Mouse (Mus musculus): ENCODE data around the gene Magi3. TPM values are rescaled to one million over a fixed set of nuclear protein-coding genes. Genes with fewer than 3 reads are reported as not detected.

Magi3 gene
- polyA plus RNA-seq, 1 experiment: 2.1 TPM

GRCm38 (mm10) chr3:104239785-104240184 is 19.6 kb upstream of the Magi3 start:
- no peak for TF ChIP-seq POLR2A (IDR thresholded peaks at IDR 0.05; ENCODE audit: borderline replicate concordance, low read depth, low read length)
- TF ChIP-seq CTCF (IDR thresholded peaks at IDR 0.05; ENCODE audit: low read depth, low read length): no peak
- Histone ChIP-seq H3K27ac (ENCODE audit: insufficient read depth, low read depth, low read length) (no peak overlapping the region), H3K4me3 (ENCODE audit: insufficient read depth, low read length) (no peak overlapping the region), H3K4me1 (ENCODE audit: control insufficient read depth, insufficient read depth, low read length) (no peaks in the 10 kb centered on the region)

- Histone ChIP-seq H3K4me1 (ENCODE audit: control insufficient read depth, insufficient read depth, low read length) (no peaks in the 10 kb centered on the region), H3K27ac (ENCODE audit: insufficient read depth, low read depth, low read length) (no peak overlapping the region), H3K4me3 (ENCODE audit: insufficient read depth, low read length) (no peak overlapping the region)
- no peak for TF ChIP-seq CTCF (IDR thresholded peaks at IDR 0.05; ENCODE audit: low read depth, low read length)
These were observed 19.2 kb upstream of the Magi3 start for GRCm38 (mm10) chr3:104239376-104239775.

GRCm38 (mm10) chr3:104237846-104238440 is 17.8 kb upstream of the Magi3 start:
- no peaks in the 10 kb centered on the region for H3K4me1 ChIP-seq (ENCODE audit: control insufficient read depth, insufficient read depth, low read length)
- no peak overlapping the region for H3K4me3 ChIP-seq (ENCODE audit: insufficient read depth, low read length)
- no peak for TF ChIP-seq CTCF (IDR thresholded peaks at IDR 0.05; ENCODE audit: low read depth, low read length)
- TF ChIP-seq POLR2A (IDR thresholded peaks at IDR 0.05; ENCODE audit: borderline replicate concordance, low read depth, low read length): no peak
- H3K27ac ChIP-seq (ENCODE audit: insufficient read depth, low read depth, low read length): no peak overlapping the region

GRCm38 (mm10) chr3:104236029-104236428 is 15.9 kb upstream of the Magi3 start:
- no peak overlapping the region for H3K4me3 ChIP-seq (ENCODE audit: insufficient read depth, low read length)
- H3K27ac ChIP-seq (ENCODE audit: insufficient read depth, low read depth, low read length): no peak overlapping the region
- TF ChIP-seq CTCF (IDR thresholded peaks at IDR 0.05; ENCODE audit: low read depth, low read length) (no peak), POLR2A (IDR thresholded peaks at IDR 0.05; ENCODE audit: borderline replicate concordance, low read depth, low read length) (no peak)
- no peaks in the 10 kb centered on the region for H3K4me1 ChIP-seq (ENCODE audit: control insufficient read depth, insufficient read depth, low read length)

- H3K4me3 ChIP-seq (ENCODE audit: insufficient read depth, low read length): no peak overlapping the region
- H3K27ac ChIP-seq (ENCODE audit: insufficient read depth, low read depth, low read length): no peak overlapping the region
- no peak for TF ChIP-seq POLR2A (IDR thresholded peaks at IDR 0.05; ENCODE audit: borderline replicate concordance, low read depth, low read length)
- no peak for TF ChIP-seq CTCF (IDR thresholded peaks at IDR 0.05; ENCODE audit: low read depth, low read length)
- no peaks in the 10 kb centered on the region for H3K4me1 ChIP-seq (ENCODE audit: control insufficient read depth, insufficient read depth, low read length)
These were observed 14.9 kb upstream of the Magi3 start for GRCm38 (mm10) chr3:104235099-104235498.

GRCm38 (mm10) chr3:104233366-104234312 is 13.5 kb upstream of the Magi3 start:
- Histone ChIP-seq H3K4me1 (ENCODE audit: control insufficient read depth, insufficient read depth, low read length) (no peaks in the 10 kb centered on the region), H3K4me3 (ENCODE audit: insufficient read depth, low read length) (no peak overlapping the region), H3K27ac (ENCODE audit: insufficient read depth, low read depth, low read length) (no peak overlapping the region)
- TF ChIP-seq CTCF (IDR thresholded peaks at IDR 0.05; ENCODE audit: low read depth, low read length) (no peak), POLR2A (IDR thresholded peaks at IDR 0.05; ENCODE audit: borderline replicate concordance, low read depth, low read length) (no peak)

- no peak overlapping the region for H3K4me3 ChIP-seq (ENCODE audit: insufficient read depth, low read length)
- H3K27ac ChIP-seq (ENCODE audit: insufficient read depth, low read depth, low read length): no peak overlapping the region
- H3K4me1 ChIP-seq (ENCODE audit: control insufficient read depth, insufficient read depth, low read length): peaks cover 7% of the 10 kb centered on the region
- no peak for TF ChIP-seq CTCF (IDR thresholded peaks at IDR 0.05; ENCODE audit: low read depth, low read length)
- TF ChIP-seq POLR2A (IDR thresholded peaks at IDR 0.05; ENCODE audit: borderline replicate concordance, low read depth, low read length): no peak
These were observed 7.4 kb upstream of the Magi3 start for GRCm38 (mm10) chr3:104227438-104228111.

- peaks cover 7% of the 10 kb centered on the region for H3K4me1 ChIP-seq (ENCODE audit: control insufficient read depth, insufficient read depth, low read length)
- no peak for TF ChIP-seq POLR2A (IDR thresholded peaks at IDR 0.05; ENCODE audit: borderline replicate concordance, low read depth, low read length)
- TF ChIP-seq CTCF (IDR thresholded peaks at IDR 0.05; ENCODE audit: low read depth, low read length): no peak
- no peak overlapping the region for H3K4me3 ChIP-seq (ENCODE audit: insufficient read depth, low read length)
- no peak overlapping the region for H3K27ac ChIP-seq (ENCODE audit: insufficient read depth, low read depth, low read length)
These were observed 6.6 kb upstream of the Magi3 start for GRCm38 (mm10) chr3:104226731-104227130.

GRCm38 (mm10) chr3:104221156-104221555 is 982 bp upstream of the Magi3 start:
- H3K4me1 ChIP-seq (ENCODE audit: control insufficient read depth, insufficient read depth, low read length): peaks cover 13% of the 10 kb centered on the region; the same call in 1 of the 2 replicates
- no peak for TF ChIP-seq POLR2A (IDR thresholded peaks at IDR 0.05; ENCODE audit: borderline replicate concordance, low read depth, low read length)
- no peak for TF ChIP-seq CTCF (IDR thresholded peaks at IDR 0.05; ENCODE audit: low read depth, low read length)
- H3K27ac ChIP-seq (ENCODE audit: insufficient read depth, low read depth, low read length): 0 out of 2 replicates have a peak overlapping the region, but pooled peaks have one; percentile 4
- H3K4me3 ChIP-seq (ENCODE audit: insufficient read depth, low read length): peak overlapping the region; percentile 71

All from bone marrow macrophage, adult 2 months (primary cell).